Mouse (Mus musculus) hindbrain, postnatal 0 days (tissue): ENCODE data around the gene Smarcb1. TPM values are rescaled to one million over a fixed set of nuclear protein-coding genes. Genes with fewer than 3 reads are reported as not detected.
A peak's percentile ranks its signal among the peaks of the same experiment; 100 is the strongest.

Source experiments
- ATAC-seq: fragments of 200-750 bp; cut with Nextera tagmentation; 2 replicates; pipeline ENCODE4 v1.8.0; 2017; ENCODE audit warnings: mild to moderate bottlenecking, moderate TSS enrichment, moderate library complexity
- DNase-seq: peaks from one replicate; pipeline ENCODE4 v3.0.0-alpha.2; 2015; ENCODE audit warnings: low spot score
- H3K27ac ChIP-seq: fragments of 300-500 bp; sonication (generic); 2 replicates; pipeline ENCODE4 v1.5.1; 2014; ENCODE audit warnings: mild to moderate bottlenecking
- H3K27me3 ChIP-seq: fragments of 300-500 bp; sonication (generic); 2 replicates; pipeline ENCODE4 v1.6.1; 2014; ENCODE audit warnings: low read length, mixed read lengths; ENCODE audit not compliant: insufficient read depth
- H3K36me3 ChIP-seq: fragments of 300-500 bp; sonication (generic); 2 replicates; pipeline ENCODE4 v1.6.1; 2014; ENCODE audit warnings: low read length, mixed read lengths; ENCODE audit not compliant: insufficient read depth
- H3K4me1 ChIP-seq: fragments of 300-500 bp; sonication (generic); 2 replicates; pipeline ENCODE4 v1.6.1; 2014; ENCODE audit warnings: antibody characterized with exemption, low read length, mixed read lengths; ENCODE audit not compliant: insufficient read depth
- H3K4me2 ChIP-seq: fragments of 300-500 bp; sonication (generic); 2 replicates; pipeline ENCODE4 v1.6.1; 2014; ENCODE audit warnings: low read depth, mild to moderate bottlenecking, low read length, moderate library complexity, mixed read lengths
- H3K4me3 ChIP-seq: fragments of 300-500 bp; sonication (generic); 2 replicates; pipeline ENCODE4 v1.5.1; 2014; ENCODE audit warnings: low read length
- H3K9ac ChIP-seq: fragments of 300-500 bp; sonication (generic); replicated peaks from 2 replicates; pipeline ENCODE4 v1.6.1; 2014; ENCODE audit warnings: mild to moderate bottlenecking, low read length, moderate library complexity, mixed read lengths
- H3K9me3 ChIP-seq: fragments of 300-500 bp; sonication (generic); 2 replicates; pipeline ENCODE4 v1.6.1; 2016; ENCODE audit warnings: low read length, mixed read lengths
- CTCF ChIP-seq: IDR thresholded peaks from 2 replicates; pipeline ENCODE4 v1.5.1; 2016; ENCODE audit warnings: antibody characterized with exemption, control low read depth, low read depth
- WGBS: fragments of 180-500 bp; shearing (Covaris S2); extraction: QIAGEN DNeasy Blood & Tissue Kit; methylation state at CpG from one replicate; pipeline ENCODE4 v1.1.7; 2014; 5-methylcytosine and 5-hydroxymethylcytosine counted together
- polyA plus RNA-seq: library from polyadenylated mRNA; unstranded; fragments of >200 nt; fragmentation: Nextera tagmentation; extraction: Ambion mirVana; gene quantifications from 2 replicates; pipeline ENCODE4 v1.2.1, GENCODE M21; 2015
- total RNA-seq: library from RNA; depleted of rRNA; stranded (reverse); fragments of >200 nt; gene quantifications from 2 replicates; pipeline ENCODE4 v1.2.3, GENCODE M21; 2014

Gene Smarcb1
- total and polyA plus RNA-seq, 2 experiments from 2014 or later = 156 to 197 TPM

- Histone ChIP-seq H3K4me1 (no peaks in the 10 kb centered on the region), H3K27me3 (no peaks in the 10 kb centered on the region), H3K36me3 (peaks cover 83% of the 10 kb centered on the region), H3K27ac (no peak overlapping the region), H3K4me3 (no peak overlapping the region), H3K9me3 (no peaks in the 10 kb centered on the region), H3K9ac (no peak overlapping the region), H3K4me2 (no peak overlapping the region)
- no peak for ATAC-seq
- DNase-seq = no peak
- 95% methylated on average over 4 of the region's 4 CpGs for WGBS
- TF ChIP-seq CTCF = no peak
Observed at GRCm38 (mm10) chr10:75906882-75907281, 14.5 kb downstream of the Smarcb1 start.

DNA sequence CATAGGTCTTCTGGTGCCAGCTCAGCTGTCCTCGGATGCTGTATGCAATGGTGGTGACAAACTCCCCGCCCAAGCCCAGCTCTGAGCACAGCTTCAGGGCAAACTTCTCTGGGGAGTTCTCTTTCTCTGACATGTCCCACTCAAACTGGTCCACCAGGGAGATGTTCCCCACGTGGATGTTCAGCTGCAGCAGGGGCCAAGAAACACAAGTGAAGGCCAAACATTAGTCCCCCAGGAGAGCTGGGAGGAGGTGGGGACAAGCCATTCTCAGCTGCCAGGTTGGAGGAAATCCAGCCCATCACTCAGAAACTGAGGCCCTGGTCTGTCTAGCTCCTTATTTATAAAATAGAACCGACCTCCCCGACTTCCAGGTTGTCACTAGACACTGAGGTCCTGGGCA lies 17.0 kb downstream of the Smarcb1 start:
- 80% methylated on average over 5 of the region's 5 CpGs for WGBS
- H3K4me3 ChIP-seq = no peak overlapping the region
- H3K27ac ChIP-seq = no peak overlapping the region
- TF ChIP-seq CTCF = no peak
- H3K36me3 ChIP-seq = peaks cover 80% of the 10 kb centered on the region
- H3K27me3 ChIP-seq = no peaks in the 10 kb centered on the region
- H3K9ac ChIP-seq = no peak overlapping the region
- ATAC-seq = no peak
- no peak overlapping the region for H3K4me2 ChIP-seq
- DNase-seq = no peak
- no peaks in the 10 kb centered on the region for H3K4me1 ChIP-seq
- H3K9me3 ChIP-seq = no peaks in the 10 kb centered on the region

DNA sequence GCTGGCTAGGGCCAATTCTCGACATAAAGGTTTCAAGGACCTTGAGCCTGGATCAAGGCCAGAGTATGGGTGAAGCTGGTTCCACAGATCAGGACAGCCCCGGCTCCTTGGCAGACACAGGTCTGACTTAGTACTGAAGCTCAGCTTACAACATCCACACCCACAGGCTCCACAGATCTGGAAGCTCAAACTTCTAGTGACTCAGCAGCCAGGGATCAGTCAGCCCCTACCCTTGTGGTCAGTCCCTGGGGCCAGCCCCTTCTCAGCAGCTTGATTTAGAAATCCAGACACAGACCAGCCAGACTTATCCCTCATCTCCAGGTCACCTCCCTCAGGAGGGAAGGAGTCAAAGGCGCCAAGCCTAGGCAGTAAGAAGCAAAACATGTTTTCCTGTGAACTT lies 22.6 kb downstream of the Smarcb1 start:
- no peak overlapping the region for H3K4me2 ChIP-seq
- 54% methylated on average over 3 of the region's 3 CpGs for WGBS
- ATAC-seq = peak; percentile 44; the same call in 1 of the 2 replicates

GRCm38 (mm10) chr10:75898039-75898564 lies 23.3 kb downstream of the Smarcb1 start:
- peak overlapping the region; percentile 43 for H3K27ac ChIP-seq

More for the DNA sequence above, 22.6 kb downstream of the Smarcb1 start:
- H3K27ac ChIP-seq = peak overlapping the region; percentile 43
- H3K36me3 ChIP-seq = peaks cover 64% of the 10 kb centered on the region
- no peak for TF ChIP-seq CTCF
- H3K4me3 ChIP-seq = no peak overlapping the region
- H3K4me1 ChIP-seq = no peaks in the 10 kb centered on the region
- H3K27me3 ChIP-seq = no peaks in the 10 kb centered on the region
- H3K9ac ChIP-seq = no peak overlapping the region
- peak; percentile 24 for DNase-seq
- H3K9me3 ChIP-seq = no peaks in the 10 kb centered on the region

DNA sequence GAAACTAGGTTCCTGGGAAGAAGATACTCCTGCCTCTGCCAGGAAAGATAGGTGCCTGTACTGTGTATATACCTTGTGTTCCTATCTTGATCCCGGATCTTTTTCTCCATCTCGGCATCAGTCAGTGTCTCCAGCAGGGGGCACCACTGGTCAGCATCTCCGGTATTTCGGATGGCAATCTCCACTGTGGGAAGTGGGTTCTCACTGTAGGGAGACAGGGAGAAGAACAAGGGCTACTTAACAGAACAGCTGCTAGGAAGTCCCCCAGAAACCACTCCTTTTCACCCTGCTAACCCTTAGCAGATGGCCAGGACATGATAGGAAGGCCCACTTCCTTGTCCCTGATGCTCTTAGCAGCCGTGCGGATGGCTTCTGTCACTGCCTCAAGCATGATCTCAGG lies 24.0 kb downstream of the Smarcb1 start:
- Histone ChIP-seq H3K27me3 (no peaks in the 10 kb centered on the region), H3K36me3 (peaks cover 50% of the 10 kb centered on the region), H3K4me3 (no peak overlapping the region), H3K4me1 (peaks cover 4% of the 10 kb centered on the region), H3K27ac (no peak overlapping the region), H3K9ac (no peak overlapping the region), H3K9me3 (no peaks in the 10 kb centered on the region), H3K4me2 (no peak overlapping the region)
- peak; percentile 85 for TF ChIP-seq CTCF
- peak; percentile 76 for DNase-seq
- 27% methylated on average over 6 of the region's 6 CpGs for WGBS
- no peak for ATAC-seq

More at GRCm38 (mm10) chr10:75898039-75898564, 23.3 kb downstream of the Smarcb1 start:
- no peak for DNase-seq
- TF ChIP-seq CTCF = no peak
- Histone ChIP-seq H3K36me3 (peaks cover 57% of the 10 kb centered on the region), H3K9ac (no peak overlapping the region), H3K27me3 (no peaks in the 10 kb centered on the region), H3K4me3 (no peak overlapping the region), H3K9me3 (no peaks in the 10 kb centered on the region), H3K4me1 (peaks cover 4% of the 10 kb centered on the region), H3K4me2 (no peak overlapping the region)
- 68% methylated on average over 6 of the region's 6 CpGs for WGBS
- ATAC-seq = no peak

DNA sequence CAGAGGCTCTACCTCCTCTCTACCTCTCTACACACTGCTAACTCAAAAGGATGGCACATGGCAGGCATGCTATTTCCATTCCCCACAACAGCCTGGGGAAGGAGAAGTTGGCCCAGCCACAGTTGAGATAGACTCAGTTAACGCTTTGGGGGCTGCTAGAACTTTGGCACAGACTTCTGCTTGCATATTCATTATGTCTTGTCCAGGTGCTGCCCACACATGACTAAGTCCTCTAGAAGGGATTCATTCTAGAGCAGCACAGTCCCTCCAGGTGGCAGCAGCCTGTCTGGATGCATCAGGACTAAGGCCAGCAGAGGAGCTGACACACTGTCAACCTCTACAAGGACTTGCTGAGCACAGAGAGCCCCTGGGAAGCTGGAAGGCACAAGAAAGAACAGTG lies 25.2 kb downstream of the Smarcb1 start:
- H3K9me3 ChIP-seq = no peaks in the 10 kb centered on the region
- no peak overlapping the region for H3K4me3 ChIP-seq
- peaks cover 4% of the 10 kb centered on the region for H3K4me1 ChIP-seq
- no peak overlapping the region for H3K9ac ChIP-seq
- DNase-seq = no peak
- no peak overlapping the region for H3K27ac ChIP-seq
- H3K27me3 ChIP-seq = no peaks in the 10 kb centered on the region
- 77% methylated on average over 1 of the region's 1 CpGs for WGBS
- ATAC-seq = no peak
- H3K36me3 ChIP-seq = peaks cover 39% of the 10 kb centered on the region
- H3K4me2 ChIP-seq = no peak overlapping the region
- TF ChIP-seq CTCF = no peak

DNA sequence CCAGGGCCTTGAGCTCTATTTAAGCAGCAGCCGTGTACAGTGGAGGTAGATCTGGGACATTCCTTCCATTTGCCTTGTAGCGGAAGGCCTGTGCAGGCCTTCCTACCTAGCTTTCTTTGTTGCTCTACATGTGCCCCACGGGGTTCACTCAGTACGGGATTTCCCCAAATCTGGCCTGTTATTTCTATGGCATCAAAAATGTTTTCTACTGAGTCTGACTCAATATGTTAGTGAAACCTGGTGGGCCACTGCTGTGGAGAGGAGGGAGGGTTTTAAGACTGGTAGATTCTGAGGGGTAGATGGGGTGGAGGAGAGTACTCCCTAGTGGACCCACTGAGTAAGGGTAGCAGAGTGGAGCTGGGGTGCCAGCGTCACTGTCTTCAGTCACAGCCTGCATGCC lies 25.7 kb downstream of the Smarcb1 start:
- H3K36me3 ChIP-seq = peaks cover 34% of the 10 kb centered on the region
- H3K4me3 ChIP-seq = no peak overlapping the region
- no peak overlapping the region for H3K9ac ChIP-seq
- H3K4me2 ChIP-seq = no peak overlapping the region
- H3K4me1 ChIP-seq = peaks cover 4% of the 10 kb centered on the region
- no peak overlapping the region for H3K27ac ChIP-seq
- DNase-seq (no peak), ATAC-seq (no peak)
- TF ChIP-seq CTCF = no peak
- H3K27me3 ChIP-seq = no peaks in the 10 kb centered on the region
- WGBS = 89% methylated on average over 5 of the region's 5 CpGs
- H3K9me3 ChIP-seq = no peaks in the 10 kb centered on the region
